Mouse (Mus musculus): ENCODE measurements around the gene Tceal8.

Tceal8 gene

DNA sequence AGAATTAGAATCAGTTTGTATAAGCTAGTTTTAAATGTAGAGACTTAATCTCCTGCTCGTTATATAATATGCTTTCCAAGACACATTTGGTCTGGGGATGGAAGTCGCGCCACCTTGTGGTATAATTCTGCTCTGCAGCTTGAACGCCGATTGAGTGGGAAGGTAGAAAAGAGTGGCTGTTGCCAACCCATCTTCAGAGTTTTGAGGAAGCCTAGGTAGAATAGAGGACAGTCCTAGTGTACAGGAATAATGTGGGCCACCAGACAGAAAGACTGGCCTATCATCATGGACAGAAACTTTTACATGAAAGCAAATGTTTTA lies 44.4 kb downstream of the Tceal8 start:
- no peak for DNase-seq (ENCODE audit: low spot score in 2 of 2)

DNA sequence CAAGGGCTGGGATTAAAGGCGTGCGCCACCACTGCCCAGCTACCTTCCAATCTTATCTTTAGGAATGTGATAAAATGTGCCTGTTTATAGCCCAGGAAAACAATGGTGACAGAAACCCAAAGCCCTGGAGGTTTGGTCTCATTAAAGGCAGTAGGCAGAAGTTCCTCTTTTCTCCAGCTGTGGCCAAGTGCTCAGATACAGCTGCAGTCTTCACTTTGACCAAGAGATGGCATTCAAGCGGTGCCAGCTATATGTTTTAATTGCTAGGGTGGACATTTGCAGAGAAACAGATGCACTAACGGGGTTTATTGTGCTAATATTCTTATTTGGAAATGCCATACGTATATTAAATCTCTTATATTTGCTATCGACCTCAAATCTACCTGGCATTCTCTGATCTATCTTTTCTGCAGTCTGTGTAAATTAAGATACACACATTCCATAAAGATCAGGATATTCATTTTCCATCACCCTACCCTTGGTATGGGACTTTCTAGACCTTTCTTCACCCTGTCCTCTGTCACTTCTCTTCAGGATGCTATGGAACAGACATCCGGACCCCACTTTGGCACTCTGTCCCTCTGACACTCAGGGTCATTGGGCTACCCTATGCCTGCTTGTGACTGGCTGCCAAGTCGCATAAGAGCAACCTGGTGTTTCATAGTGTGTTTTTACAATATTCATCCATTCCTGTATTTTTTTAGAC lies 45.0 kb downstream of the Tceal8 start:
- DNase-seq (ENCODE audit: low spot score in 2 of 2), result no peak

Data from heart, adult 9 months (tissue).